Mouse (Mus musculus) heart, adult 11 months (tissue): ENCODE measurements around the gene Fbxw8.
A peak's percentile ranks its signal among the peaks of the same experiment; 100 is the strongest.

Source experiments
- DNase-seq: peaks from one replicate; pipeline ENCODE4 v3.0.0; 2022

Gene Fbxw8

GRCm38 (mm10) chr5:118105536-118105935 is 49.7 kb downstream of the Fbxw8 start:
- DNase-seq = no peak

DNA sequence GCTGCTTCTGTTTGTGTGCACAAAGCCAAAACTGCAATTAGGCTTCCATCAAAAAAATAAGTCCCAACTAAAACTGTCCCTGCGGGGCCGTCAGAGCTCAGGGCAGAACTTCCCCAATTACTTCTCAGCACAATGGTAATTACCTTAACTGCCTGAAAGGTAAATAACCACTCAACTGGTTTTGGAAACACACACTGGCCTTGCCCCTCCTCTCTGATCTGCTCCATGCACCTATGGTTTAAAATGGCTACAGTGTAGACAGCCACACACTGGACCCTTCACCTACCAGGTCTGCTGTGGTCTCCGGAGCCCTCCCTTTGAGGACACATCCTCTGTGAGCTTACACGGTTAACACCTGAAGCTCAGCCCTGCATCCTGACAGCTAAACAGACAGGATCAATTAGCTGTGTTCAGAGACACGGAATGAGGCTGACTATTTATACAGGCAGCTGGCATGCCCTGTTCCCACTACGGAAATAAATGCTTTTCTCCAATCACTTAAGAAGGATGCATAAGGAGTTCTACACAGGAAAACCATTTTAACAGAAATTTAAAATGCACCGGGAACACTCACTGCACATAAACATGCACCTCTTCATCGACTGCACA is 55.3 kb downstream of the Fbxw8 start:
- no peak for DNase-seq

DNA sequence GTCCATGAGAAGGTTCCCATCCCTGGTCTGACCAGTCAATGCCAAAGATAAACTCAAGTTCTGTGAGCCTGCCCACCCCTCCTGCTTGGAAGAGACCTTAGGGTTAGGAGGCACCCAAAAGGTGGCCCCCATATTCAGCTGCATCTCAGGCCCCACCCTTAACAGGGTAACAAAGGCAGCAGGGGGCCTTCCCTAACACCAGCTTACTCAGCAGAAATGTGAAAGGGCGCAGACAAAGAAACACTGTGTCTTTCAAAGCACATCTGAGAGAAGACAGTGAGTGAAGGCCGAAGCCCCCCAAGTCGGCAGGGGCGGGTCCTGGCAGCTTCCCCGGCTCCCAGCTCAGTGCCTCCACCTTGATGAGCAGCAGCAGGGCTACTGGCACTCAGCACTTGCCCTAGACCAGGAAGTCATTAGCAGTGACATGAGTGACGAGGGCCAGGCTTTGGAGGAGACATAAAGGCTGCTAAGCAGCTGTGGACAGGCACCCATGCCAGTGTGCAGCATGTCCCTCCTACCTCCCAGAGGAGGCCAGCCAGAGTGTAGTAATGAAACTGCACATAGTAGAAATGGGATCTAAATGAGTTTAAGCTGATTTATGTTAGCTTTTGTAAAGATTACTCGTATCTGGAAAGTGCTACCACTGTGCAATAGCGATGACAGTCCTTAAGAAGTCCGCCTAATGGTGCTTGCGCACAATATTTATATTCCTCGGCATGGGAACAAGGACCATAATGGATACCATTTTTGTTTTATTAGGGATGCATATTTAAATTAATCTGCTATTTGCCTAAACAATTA is 56.0 kb downstream of the Fbxw8 start:
- no peak for DNase-seq

GRCm38 (mm10) chr5:118096317-118096716 is 58.9 kb downstream of the Fbxw8 start:
- DNase-seq = no peak

DNA sequence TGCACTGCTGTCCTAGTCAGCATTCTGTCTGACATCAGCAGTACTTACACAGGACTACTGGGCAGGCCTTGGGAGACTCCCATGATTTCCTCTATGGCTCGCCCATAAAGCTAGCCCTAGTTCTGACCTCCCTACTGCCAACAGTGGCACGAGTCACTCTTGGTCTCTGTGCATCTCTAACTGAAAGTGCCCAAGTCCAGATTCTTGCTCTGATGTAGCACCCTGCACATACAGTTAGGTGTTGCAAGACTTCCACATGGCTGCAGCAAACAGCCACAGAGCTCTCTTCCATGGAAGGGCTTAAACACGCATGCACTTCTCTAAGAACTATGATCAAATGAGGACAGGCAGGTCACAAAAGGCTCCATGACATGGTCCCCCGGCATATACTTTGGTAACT is 59.4 kb downstream of the Fbxw8 start:
- no peak for DNase-seq

DNA sequence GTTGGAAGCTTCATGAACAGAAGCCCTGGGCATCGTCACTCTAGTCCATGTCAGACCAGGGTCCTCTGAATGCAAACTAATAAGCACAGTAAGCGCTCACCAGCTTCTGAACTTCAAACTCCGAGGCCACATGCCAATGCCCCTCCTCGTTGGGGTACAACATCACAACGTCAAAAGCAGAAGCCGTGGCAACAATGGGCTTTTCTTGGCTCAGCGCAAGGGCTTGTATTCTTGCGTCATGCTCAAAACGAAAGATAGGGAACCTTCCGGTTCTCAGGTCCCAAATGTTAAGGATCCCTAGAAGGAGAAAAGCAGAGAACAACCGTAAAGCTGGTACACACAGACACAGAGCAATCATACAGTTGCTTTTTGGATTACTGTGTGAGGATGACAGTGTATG is 59.8 kb downstream of the Fbxw8 start:
- DNase-seq = no peak

DNA sequence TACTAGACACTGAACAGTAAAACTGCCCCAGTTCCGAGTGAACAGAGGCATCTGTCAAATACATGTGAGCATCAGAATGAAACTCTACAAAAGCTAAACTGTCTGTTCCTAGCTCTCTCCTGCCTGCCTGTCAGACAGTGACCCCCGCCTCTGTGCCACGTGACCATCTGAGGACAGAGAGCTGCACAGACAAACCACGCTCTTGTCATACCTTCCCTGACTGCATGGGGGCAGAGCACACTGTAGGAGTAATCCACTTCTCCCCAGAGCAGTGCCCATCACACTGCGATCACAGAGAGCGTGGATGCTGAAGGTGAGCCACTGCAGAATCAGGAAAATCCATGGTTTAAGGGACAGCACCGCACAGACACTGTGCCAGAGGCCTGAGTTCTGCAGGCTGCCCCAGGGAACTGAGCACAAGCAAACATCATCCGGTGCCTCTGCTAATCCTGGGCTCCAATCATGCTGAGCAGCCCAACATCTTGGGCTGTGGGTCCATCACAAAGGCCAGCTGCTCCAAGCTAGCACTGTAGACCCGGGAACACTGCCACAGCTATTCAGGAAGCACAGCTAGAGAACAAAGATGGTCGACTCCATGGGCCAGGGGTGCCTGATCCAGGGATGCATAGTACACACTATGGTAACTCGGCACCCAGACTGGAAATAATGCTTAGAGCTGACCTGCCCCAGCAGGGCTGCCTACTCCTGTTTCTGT is 61.8 kb downstream of the Fbxw8 start:
- peak; percentile 93 for DNase-seq

DNA sequence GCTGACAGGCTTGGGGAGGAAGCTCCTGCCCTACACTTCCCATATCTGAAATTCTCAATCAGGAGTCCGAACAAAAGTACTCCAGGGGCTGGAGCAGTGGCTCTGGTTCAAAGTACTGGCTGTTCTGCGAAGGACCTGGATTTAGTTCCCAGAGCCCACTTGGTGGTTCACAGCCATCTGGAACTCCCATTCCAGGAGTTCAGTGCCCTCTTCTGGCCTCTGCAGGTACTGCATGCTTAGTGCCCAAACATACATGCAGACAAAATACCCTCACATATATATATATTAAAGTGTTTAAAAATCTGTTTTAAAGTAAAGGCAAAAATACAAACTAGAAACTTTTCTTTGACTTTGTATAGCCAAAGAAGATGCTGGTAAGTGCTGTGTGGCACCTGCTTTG is 64.4 kb downstream of the Fbxw8 start:
- no peak for DNase-seq

- DNase-seq = no peak
Observed at GRCm38 (mm10) chr5:118090101-118090500, 65.2 kb downstream of the Fbxw8 start.

- peak; percentile 96 for DNase-seq
Observed at GRCm38 (mm10) chr5:118089102-118089501, 66.2 kb downstream of the Fbxw8 start.

- DNase-seq = no peak
Observed at GRCm38 (mm10) chr5:118086956-118087355, 68.3 kb downstream of the Fbxw8 start.

GRCm38 (mm10) chr5:118085313-118085712 is 70.0 kb downstream of the Fbxw8 start:
- no peak for DNase-seq

GRCm38 (mm10) chr5:118084171-118084727 is 71.0 kb downstream of the Fbxw8 start:
- DNase-seq = peak; percentile 94

DNA sequence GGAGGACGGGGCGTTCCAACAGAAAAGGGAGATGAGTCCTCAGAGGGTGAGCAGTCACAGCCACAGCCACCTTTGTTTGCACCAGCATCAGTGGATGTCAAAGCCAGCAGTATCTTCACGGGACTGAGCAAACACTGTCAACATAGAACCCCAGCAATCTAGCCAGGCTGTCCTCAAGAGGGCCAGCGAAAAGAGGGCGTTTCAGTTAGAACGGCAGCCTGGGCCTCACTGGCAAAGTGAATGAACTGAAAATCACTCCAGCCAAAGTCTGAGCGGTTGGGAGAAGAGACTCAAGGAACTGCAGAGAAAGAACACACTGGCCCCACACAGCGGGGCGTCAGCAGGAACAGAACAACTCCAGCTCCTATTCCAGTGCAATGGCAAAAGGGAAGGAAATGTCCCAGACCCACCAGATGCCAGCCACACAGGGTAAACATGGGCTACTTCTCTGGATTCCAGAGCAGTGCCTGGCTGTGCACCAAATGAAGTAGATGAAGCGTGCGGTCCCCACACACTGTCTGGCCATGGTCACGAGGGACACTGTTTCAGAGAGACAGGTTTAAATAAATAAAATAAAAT is 72.1 kb downstream of the Fbxw8 start:
- no peak for DNase-seq

GRCm38 (mm10) chr5:118081996-118082395 is 73.3 kb downstream of the Fbxw8 start:
- no peak for DNase-seq

- peak; percentile 88 for DNase-seq
Observed at GRCm38 (mm10) chr5:118081374-118081949, 73.8 kb downstream of the Fbxw8 start.

GRCm38 (mm10) chr5:118079839-118080250 is 75.4 kb downstream of the Fbxw8 start:
- no peak for DNase-seq

DNA sequence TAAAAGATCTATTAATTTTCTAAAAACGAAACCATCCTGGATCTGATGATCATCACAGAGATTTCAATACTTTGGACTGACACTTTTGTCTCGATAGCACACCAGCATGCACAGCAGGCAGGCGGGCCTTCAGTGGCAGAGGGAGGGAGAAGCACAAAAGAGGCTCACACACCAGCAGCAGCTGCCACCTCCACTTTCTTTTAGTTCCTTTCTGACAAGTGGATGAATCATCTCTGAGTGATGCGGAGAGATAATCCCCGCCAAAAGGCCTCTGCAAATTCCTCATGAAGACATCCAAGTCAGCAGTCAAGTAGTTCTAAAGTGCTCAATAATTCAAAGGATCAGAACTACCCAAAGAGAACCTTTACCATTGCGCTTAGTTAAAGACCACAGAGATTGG is 75.9 kb downstream of the Fbxw8 start:
- DNase-seq = no peak

DNA sequence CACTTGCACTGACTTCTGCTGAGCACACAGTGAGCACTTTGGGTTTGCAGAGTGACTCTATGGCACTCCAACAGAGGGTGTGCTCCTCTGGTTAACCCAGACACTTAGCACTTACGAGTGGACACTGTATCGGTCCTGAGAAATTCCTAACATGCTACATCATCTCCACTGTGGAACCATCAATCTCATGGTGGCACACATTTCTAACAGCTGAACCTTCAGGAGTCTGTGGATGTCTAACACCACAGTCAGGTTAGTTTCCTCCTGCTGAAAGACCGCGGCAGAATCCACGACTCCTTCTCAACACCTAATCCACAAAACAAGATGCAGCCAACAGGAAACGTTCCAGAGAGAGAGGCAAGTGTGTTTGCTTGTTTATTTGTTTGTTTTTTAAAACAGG is 76.7 kb downstream of the Fbxw8 start:
- no peak for DNase-seq

- DNase-seq = no peak
Observed at GRCm38 (mm10) chr5:118076721-118077592, 78.3 kb downstream of the Fbxw8 start.

GRCm38 (mm10) chr5:118073213-118073773 is 82.0 kb downstream of the Fbxw8 start:
- DNase-seq = no peak
